Mouse (Mus musculus) spleen, postnatal 36 days (tissue): ENCODE measurements around the gene Rpn1.

ENCODE experiments used
- DNase-seq, 2 experiments: peaks; one replicate each; pipeline ENCODE4 v3.0.0; 2022; ENCODE audit warnings: low spot score in 2 of 2, mixed read lengths in 1 of 2

Rpn1 gene

DNA sequence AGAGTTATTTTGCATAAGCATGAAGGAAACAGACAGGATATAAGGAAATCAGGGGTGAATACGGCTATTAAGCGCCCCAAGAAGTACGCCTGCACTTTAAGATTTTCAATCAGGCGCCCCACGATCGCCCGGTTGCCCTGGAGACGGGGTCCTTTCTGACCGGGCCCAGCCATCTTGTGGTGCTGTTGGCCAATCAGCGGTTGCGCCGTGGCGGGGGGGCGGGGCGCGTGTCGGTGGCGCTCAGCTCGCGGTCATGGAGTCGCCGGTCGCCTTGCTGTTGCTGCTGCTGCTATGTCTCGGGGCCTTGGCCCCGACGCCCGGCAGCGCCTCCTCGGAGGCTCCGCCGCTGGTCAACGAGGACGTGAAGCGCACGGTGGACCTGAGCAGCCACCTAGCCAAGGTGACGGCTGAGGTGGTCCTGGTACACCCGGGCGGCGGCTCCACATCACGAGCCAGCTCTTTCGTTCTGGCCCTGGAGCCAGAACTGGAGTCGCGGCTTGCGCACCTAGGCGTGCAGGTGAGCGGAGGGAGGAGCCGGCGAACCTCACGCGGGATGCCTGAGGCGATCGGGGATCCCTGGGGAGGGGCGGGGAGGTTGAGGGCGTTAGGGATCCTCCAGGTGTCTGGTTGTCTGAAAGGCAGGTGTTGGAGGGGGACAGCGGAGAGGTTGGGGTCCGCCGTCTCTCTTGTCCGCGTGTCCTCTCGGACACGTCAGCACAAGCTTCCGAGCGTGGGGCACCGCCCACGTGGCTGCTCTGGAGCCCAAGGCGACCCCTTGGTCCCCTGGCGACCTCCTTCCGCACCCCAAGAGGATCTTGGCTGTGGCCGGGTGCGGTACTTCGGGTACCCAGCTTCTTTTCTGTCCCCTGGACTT lies at the start of gene Rpn1:
TSS of gene Rpn1 (plus strand) at position 205 of the 874 bp plus-strand sequence.
- DNase-seq: peak; percentile 96 to 97

DNA sequence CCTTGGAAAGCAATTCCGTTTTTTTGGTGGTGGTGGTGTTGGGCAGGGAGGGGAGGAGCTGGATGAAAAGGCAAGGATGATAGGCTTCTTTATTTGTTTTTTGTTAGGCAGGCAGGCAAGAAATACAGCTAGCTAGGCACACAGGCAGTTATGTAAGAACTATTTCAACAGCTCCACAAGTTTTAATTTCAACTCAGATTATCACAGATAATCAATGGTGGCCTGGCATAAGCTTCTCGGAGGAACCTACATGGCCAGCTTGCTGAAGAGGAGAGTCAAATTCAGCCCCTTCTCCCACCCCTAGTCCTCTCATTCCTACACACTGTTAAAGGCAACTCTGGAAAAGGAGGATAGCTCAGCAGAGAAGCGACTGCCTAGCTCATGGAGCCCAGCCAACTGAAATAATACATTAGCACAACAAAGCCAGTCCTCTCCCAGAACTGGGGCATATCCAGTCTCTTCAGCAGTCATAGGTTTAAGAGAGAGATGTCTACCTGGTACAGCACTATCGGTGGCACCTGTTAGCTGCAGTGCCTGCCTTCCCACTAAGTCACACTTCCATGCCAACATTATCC lies 46.7 kb upstream of the Rpn1 start:
- DNase-seq: no peak

DNA sequence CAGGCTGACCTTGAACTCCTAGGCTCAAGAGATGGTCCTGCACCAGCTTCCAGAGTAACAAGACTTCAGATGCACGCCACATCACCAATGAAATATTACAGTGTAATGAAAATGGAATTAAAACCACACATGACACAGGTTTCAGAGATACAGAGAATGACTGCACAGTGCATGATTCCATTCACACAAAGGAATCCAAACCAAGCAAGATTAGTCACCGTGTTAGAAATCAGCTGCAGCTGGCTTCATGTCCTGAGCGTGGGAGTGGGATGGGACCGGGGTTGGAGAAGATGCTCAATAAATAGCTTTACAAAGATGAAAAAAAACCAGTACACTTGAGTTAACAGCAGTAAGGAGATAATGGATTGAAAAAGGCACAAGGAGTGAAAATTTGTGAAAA lies 44.9 kb upstream of the Rpn1 start:
- DNase-seq: no peak

DNA sequence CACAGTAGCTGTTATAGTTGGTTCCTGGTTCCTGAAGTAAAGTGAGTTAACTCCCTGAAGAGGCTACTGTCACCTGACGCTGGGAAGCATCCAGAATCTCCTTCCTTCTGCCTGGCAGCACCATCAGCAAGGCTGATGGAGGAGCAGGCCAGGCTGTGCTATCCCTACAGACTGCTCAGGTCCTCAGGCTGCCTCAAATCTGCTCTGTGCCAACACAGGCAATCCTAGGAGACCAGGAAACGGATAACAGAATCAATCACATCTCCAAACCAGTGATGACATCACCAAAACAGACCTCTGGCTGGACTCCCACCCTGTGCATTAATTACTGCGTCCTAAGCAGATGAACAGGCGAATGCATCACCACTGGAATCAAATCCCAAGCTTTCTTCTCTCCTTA lies 43.1 kb upstream of the Rpn1 start:
- no peak for DNase-seq

DNA sequence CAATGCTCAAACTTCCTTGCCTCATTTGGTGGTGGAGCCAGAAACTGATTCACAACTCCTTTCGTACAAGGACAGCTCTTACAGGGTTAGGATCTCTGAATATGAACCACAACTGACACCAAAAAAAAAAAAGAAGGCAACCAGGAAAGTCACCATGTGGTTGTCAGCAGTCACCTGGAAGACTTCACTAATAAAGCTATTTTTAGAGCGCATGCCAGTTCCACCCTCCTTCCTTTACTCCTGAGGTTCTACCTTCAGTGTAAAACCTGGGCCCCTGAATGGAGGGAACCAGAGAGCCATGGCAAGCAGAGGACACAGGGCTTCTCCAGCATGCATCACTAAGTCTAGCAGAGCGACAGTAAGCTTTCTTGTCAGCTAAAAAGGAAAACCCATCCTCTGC lies 41.9 kb upstream of the Rpn1 start:
- DNase-seq: no peak

DNA sequence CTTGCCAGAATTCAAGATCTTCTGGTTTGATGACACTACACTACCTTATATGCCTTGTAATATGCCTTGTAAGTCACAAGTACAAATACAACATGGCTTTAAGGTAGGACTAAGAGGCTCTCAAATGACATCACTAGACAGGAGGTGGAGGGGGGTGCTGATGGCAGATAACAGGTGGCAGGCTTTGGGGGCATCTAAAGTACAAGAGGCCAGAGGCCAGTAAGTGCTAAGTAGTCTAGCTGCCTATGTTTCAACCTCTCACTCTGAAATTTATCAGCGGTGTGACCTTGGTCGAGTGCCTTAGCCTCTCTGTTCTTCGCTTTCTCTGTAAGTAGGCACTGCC lies 40.1 kb upstream of the Rpn1 start:
- DNase-seq: no peak

DNA sequence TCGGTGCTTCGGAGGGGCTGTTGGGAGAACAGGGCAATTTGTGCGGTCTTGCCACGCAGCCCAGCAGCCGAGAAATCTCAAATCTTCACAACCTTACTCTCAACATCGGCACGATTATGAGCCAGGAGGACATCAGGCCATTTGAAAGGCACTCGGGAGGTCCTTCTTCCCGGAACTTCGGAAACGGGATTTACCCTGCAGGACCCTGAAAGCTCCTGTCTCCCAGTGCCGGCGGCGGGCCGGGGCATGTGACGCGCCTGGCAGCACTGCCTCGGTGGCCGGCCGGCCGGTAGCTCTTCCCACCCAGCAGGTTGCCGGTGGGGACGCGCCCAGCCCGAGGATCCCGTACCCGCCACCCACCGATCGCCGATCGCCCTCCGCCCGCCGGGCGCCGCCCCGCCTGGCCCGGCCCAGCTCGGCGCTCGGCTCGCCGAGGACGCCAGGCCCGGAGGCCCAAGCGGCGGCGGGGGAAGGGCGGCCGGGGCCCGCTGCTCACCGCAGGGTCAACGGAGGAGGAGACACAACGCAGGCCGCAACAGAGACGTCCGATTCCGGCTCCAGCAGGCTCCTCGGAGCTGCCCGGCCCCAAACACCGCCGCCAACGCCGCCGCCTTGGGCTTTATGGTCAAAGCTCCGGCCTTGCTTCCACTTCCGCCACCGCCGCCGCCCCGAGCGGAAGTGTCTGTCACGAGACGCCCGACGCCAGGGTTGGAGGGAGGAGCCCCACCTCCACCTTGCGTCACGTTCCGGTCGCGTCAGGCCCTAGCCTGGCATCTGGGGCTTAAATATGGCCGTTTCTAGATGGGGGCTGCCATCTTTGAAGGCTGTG lies 39.5 kb upstream of the Rpn1 start, which contains the start of gene Rab7:
TSS of gene Rab7 (minus strand) at position 694 of the 829 bp plus-strand sequence.
- DNase-seq: peak; percentile 97

DNA sequence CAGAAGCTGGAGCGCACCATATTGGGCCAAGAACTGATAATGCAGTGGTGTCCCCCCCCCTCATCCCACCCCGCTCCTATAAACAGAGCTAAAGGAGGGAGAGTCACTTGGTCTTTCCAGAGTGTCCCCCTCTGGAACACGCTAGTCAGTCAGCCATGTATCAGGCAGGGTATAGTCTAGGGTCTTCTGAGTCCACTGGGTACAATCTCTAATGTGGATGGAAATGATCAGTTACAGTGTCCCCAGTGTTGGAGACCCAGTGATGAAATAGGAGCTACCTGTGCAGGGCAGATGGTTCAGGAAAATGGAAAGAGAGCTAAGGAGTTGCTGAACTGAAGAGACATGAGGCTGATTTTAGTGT lies 38.9 kb upstream of the Rpn1 start:
- DNase-seq: no peak

DNA sequence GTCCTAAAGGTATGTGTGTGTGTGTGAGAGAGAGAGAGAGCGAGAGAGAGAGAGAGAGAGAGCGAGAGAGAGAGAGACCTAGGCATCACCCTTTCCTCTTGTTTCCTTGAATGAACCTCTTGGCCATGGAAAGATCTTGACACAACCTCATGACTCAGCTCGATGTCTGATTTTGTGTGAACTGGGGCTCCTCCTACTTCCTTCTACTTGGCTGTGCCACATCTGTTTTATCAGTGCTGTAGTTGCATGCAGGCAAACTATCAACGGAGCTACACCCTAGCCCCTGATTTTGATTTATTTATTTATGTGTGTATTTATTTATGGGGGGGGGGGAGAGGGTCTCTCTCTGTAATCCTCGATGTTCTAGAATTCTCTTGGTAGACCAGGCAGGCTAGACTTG lies 36.4 kb upstream of the Rpn1 start:
- no peak for DNase-seq

DNA sequence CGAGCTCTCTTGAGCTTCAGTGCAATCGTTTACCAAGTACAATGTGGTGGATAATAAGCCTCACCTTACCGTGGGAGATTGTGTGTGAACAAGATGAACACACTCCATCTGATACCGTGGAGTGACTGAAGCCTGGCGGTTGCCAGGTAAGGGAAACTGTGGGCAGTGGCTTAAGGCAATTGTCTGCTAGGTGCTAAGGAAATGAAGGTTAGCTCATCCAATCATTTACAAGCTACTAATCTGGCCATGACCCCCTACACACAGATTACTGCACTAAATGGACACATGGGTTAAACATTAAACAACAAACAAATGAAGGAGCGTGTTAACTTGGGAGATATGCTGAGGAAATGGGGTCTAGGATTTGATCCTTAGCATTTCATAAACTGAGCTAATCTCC lies 35.3 kb upstream of the Rpn1 start:
- DNase-seq: no peak

DNA sequence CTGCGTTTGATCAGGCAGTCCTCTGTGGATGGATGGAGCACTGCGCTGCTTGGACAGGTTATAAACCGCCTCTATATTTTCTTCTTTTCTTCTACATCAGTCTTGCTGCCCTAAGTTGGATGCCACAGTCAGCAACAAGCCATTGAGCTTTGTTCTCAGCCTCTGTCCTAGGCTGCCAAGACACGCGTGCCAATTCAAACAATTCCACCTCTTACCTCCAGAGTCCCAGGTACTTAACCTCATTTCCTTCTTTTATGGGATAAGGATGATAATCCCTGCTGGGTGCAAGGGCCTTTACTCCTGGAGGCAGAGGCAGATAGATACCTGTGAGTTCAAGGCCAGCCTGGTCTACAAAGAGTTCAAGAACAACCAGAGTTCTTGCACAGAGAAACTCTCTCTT lies 33.1 kb upstream of the Rpn1 start:
- DNase-seq: no peak

DNA sequence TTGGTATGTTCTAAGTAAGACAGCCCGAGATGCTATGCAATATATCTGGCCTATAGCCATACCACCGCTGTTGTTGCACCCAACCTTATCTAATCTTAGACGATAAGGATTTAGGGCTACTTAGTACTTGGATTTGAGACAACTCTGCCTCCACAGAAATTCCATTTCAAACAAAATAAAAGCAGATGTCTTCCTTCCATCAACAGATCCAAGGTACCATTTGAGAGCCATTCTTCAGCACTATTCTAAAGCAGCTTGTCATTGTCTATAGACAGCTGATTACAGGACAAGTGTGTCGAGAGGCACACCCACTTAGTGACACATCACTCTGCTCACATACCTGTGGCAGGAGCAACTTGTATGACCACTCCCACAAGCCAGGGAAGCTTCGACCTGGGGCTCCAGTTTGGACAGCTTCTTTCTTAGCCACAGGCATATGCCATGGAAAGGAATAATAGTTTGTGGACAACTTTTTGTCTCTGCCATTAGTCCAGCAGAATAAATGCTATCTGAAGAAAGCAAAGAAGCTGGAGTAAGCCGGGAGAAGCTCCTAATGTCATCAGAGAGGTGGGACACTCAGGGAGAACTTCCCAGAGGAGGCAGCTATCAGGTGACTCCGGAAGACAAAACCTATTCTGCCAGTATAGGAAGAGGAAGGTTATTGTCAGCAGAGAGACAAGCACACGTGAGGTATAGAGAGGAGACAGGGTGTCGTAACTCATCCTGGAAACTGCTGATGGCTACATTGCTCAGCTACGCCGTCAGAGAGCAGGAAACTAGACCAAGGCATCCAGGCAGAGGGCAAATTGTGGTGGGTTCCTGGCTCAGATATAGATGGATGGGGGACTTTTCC lies 30.8 kb upstream of the Rpn1 start:
- no peak for DNase-seq

DNA sequence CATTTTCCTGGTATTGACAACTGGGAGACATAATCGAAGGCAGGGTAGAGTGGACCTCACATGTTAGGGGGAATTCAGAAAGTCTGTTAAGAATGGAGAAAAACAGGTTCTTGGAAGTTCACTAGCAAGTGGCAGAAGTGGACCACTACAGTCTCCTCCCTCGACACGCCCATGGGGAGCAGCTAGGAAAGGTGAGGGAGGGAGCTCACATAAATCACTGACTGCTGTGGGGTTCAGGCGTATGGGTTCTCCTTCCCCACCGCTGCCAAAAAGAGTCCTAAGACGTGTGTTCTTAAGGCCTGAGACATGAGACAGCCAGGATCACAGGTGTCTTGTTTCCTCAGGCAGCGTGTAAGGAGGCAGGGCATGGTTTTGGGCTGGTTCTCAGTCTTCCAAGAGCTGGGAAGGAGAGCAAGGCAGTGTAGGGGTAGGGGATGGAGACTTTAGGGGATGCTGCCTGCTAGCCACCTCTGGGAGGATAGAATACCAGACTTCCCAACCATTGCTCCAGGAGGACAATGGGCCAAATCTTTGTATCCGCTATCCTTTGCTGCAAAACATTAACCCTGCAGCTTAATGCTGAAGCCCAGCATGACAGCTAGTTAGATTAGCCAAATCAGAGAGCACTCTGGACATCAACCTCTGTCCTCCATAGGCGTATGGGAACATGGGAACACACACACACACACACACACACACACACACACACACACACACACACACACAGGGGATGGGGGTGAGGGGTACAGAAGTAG lies 30.0 kb upstream of the Rpn1 start:
- DNase-seq: no peak

DNA sequence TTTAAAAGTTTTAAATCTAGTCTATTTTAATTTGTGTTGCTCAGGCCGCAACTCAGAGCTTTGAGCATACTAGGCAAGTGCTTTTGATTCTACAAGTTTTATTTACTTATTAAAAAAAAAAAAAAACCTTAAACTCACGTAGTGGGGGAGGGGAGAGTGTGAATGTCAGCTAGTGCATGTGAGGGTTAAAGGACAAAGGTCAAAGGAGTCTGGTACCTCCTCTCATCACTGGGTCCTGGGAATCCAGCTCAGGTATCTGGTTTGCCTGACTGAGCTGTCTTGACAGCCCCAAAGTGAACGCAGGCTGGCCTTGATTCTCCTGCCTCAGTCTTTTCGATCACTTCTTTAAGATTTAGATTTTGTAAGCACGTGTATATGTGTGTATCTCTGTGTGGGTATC lies 28.6 kb upstream of the Rpn1 start:
- no peak for DNase-seq

DNA sequence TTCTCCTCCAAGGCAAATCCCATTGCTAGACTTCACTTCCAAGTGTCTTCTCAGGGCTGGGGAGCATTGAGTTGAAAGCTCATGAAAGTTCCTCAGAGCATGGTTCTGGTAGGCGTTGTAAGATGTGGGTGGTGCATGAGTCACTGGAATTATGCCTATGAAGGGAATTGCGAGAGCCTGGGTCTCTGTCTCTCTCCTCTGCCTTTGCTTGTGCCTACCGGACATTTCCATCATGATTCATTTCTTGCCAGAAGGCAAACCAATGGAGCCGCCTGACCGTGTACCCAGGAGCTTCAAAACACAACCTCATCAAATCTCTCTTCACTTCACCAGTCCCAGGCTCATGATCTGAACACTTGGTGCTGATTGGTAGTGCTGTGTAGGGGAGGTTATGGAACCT lies 27.4 kb upstream of the Rpn1 start:
- no peak for DNase-seq

DNA sequence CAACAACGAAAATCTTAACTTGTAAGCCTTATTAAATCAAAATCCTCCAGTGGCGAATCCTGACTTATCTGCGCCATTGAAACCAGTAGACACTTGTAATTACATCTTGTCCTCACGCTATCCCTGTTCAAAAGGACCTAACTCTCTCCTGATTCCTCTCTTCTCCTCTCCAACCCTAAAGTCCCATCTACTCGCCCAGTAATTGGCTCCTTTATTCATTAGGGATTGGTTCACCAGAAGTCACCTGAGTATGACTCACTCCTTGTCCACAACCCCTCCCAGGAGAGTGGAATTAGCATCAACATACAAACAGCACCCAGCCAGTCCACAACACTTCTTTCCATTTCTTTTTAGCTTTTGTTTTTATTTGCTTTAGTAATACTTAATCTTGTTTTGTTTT lies 24.4 kb upstream of the Rpn1 start:
- no peak for DNase-seq

DNA sequence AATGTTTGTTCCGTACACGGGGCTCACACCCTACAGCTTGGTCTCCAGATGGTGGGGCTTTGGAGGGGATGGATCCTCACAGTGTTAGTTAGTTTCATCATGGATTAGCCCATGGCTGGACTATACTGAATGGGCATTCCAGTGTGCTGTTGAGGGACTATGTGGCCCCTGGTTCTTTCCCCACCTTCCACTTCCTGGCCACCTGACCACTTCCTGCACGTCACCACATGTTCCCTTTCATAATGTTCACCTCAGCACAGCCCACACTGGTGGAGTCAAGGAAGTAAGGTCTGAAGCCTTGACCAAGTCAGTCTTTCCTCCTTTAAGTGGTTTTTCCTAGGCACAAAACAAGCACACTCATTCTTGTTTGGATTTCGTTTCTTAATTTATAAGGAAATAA lies 23.7 kb upstream of the Rpn1 start:
- peak in 1 of 2 experiments; percentile 23 for DNase-seq

DNA sequence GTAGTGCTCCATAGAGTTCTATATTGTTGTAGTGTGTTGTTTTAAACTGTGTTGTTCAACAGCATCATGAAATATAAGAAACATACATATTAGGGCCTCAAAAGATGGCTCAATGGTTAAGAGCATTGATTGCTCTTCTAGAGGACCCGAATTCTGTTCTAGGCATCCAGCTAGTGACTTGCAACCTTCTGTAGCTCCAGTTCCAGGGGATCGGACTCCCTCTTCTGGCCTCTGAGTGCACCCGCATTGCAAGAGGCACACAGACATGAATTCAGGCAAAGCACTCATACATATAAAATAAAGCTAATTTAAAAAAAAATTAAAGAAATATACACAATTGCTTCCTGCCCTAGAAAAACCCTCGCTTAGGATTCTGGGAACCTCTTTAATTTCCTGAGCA lies 22.9 kb upstream of the Rpn1 start:
- no peak for DNase-seq

DNA sequence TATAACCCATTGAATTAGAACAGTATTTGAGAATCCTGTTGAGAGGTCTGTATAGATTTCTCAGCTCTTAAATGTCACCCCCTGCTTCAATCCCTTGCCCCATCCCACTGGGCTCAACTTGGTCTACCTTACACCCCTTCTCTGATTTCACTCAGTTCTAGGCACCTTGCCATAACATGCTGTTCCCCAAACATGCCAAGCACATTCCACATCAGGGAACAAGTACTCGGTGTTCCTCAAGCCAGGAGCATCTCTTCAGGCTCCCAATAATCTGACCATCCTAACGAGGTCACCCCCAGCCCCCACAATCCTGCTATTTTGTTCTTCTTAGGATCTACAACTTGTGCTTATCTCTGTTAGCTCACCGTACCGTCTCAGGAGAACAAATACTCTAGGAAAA lies 21.9 kb upstream of the Rpn1 start:
- no peak for DNase-seq

DNA sequence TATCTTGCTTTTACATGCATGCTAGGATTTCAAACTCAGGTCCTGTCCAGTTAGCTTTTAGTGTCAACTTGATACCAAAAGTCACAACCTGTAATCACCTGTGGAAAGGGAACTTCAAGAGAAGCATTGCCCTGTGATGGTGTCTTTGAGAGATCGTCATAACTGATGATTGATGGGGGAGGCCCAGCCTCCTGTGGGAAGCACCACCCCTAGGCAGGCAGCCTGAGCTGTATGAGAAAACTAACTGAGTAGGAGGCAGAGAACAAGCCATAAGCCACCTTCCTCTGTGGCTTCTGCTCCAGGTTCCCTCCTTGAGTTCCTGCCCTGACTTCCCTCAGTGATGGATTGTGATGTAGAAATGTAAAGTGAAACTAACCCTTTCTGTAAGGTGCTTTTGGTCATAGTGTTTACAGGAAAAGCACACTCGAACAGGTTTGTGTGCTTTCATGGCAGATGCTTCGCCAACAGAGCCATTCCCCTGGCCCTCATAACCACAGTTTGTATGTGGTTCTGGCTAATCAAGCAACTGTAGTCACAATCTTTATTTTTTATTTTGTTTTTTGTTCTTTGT lies 20.1 kb upstream of the Rpn1 start:
- no peak for DNase-seq

DNA sequence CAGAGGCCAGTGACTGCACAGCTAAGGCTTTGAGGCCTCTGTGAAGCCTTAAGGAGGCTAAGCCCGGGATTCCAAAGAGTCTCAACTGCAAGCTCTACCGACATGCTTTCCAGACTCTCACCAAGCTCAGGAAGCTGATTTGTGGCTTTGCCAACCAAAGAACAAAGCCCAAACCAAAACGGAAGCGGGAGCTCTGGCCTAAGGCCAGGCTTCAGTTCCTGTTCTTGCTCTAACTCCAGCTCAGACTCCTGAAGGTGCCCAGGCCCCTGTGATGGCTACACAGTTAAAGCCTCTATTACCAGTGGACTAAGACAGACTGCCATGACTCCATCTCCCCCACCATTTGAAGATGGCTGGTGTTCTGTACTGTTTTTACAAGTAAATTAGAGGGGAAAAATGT lies 19.2 kb upstream of the Rpn1 start:
- peak; percentile 26 to 31 for DNase-seq
